Mouse (Mus musculus): ENCODE results near the gene Pdk2.

The Pdk2 gene

GRCm38 (mm10) chr11:95041139-95041609 lies at the start of gene Pdk2:
Gene Pdk2 (minus strand): TSS chr11:95041354.
- peak; percentile 94 for DNase-seq

GRCm38 (mm10) chr11:95088857-95089779 lies 48.0 kb upstream of the Pdk2 start:
- no peak for DNase-seq

- DNase-seq = no peak
These were observed 47.1 kb upstream of the Pdk2 start for GRCm38 (mm10) chr11:95088286-95088685.

GRCm38 (mm10) chr11:95087301-95088228 lies 46.4 kb upstream of the Pdk2 start:
- DNase-seq = no peak

- no peak for DNase-seq
These were observed 45.1 kb upstream of the Pdk2 start for GRCm38 (mm10) chr11:95086229-95086628.

- no peak for DNase-seq
These were observed 44.6 kb upstream of the Pdk2 start for GRCm38 (mm10) chr11:95085710-95086109.

- no peak for DNase-seq
These were observed 43.7 kb upstream of the Pdk2 start for GRCm38 (mm10) chr11:95084811-95085382.

- no peak for DNase-seq
These were observed 43.0 kb upstream of the Pdk2 start for GRCm38 (mm10) chr11:95084175-95084574.

GRCm38 (mm10) chr11:95082896-95083295 lies 41.7 kb upstream of the Pdk2 start:
- DNase-seq = no peak

- DNase-seq = no peak
These were observed 39.6 kb upstream of the Pdk2 start for GRCm38 (mm10) chr11:95080783-95081182.

- DNase-seq = no peak
These were observed 38.2 kb upstream of the Pdk2 start for GRCm38 (mm10) chr11:95079256-95079875.

GRCm38 (mm10) chr11:95077956-95078355 lies 36.8 kb upstream of the Pdk2 start:
- no peak for DNase-seq

GRCm38 (mm10) chr11:95076536-95077111 lies 35.5 kb upstream of the Pdk2 start, which contains the start of gene Itga3:
Gene Itga3 (minus strand): TSS chr11:95076801.
- peak; percentile 76 for DNase-seq

GRCm38 (mm10) chr11:95076041-95076535 lies 34.9 kb upstream of the Pdk2 start:
- DNase-seq = peak; percentile 75

- DNase-seq = no peak
These were observed 34.3 kb upstream of the Pdk2 start for GRCm38 (mm10) chr11:95075197-95076040.

- DNase-seq = no peak
These were observed 33.5 kb upstream of the Pdk2 start for GRCm38 (mm10) chr11:95074694-95075093.

- DNase-seq = no peak
These were observed 32.7 kb upstream of the Pdk2 start for GRCm38 (mm10) chr11:95073835-95074234.

- DNase-seq = peak; percentile 75
These were observed 31.6 kb upstream of the Pdk2 start for GRCm38 (mm10) chr11:95072804-95073203.

GRCm38 (mm10) chr11:95072136-95072535 lies 31.0 kb upstream of the Pdk2 start:
- no peak for DNase-seq

- no peak for DNase-seq
These were observed 30.1 kb upstream of the Pdk2 start for GRCm38 (mm10) chr11:95071266-95071665.

All from cerebellum, adult 8-10 months (tissue).